Mouse (Mus musculus) small intestine, adult 2 months (tissue): Measurements from ENCODE around the gene Dus2.

Source experiments
- CTCF ChIP-seq: fragments of 200-500 bp; IDR thresholded peaks from 2 replicates; pipeline ENCODE4 v1.5.1; 2012; ENCODE audit warnings: low read depth, mild to moderate bottlenecking, control low read depth, inconsistent platforms, low read length, moderate library complexity, mixed read lengths; ENCODE audit not compliant: insufficient replicate concordance, insufficient read length; ENCODE audit errors: extremely low read depth
- POLR2A ChIP-seq: fragments of 200-500 bp; IDR thresholded peaks from 2 replicates; pipeline ENCODE4 v1.6.1; 2012; ENCODE audit warnings: low read depth, mild to moderate bottlenecking, control low read depth, inconsistent platforms, low read length, moderate library complexity

DNA sequence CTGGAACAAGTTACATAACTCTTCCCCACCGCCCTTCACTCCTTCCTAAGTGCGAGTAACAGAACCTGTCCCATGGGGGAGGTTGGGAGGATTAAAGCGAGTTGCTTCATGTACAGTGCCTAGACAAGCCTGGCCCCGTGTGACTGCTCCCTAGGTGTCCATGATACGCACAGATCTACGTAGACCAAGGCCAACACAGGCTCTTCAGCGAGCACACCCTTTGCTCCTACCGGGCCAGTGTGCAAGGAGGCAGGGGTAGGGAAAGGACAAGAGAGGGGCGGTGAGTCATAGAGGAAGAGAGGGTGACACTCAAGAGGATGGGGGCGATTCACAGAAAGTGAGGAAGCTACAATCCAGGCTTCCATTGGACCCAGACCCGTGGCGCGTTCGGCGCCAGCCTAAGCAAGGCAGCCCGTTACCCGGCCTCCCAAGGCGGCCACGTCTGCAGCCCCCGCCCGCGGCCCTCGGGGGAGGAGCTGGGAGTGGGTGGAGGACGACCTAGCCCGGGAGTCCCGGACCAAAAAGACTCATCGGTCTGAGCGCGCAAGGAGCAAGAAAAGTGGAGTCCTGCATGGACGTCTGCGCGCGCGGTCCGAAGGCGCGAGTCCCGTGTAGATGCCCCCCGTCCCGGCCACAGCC lies 25.8 kb upstream of the Dus2 start:
- no peak for TF ChIP-seq CTCF
- no peak for TF ChIP-seq POLR2A
